ENCODE assay signal across 16 mouse cellular contexts in genomic region chr12:6865916-6866315, GRCm38 (mm10).
A peak's percentile ranks its signal among the peaks of the same experiment; 100 is the strongest.
DNase-seq lines count a peak whose midpoint lies in the region; ATAC-seq lines count a peak whose summit lies in the region.
"Had no signal": no experiment of that assay in that cellular context is flagged by ENCODE, and none has a peak within 500 bp of the region (broad histone marks: within the 10 kb centered on the region; RNA-seq: fewer than 3 reads in every experiment).

No protein-coding gene starts in this region.

- ATAC-seq in cerebellum, adult (ENCODE audit: insufficient number of reproducible peaks, low FRiP score, low TSS enrichment) = no peak
- ATAC-seq: activated CD4-positive, CD25-positive, alpha-beta regulatory T cell, adult 4 months; CD4-positive, CD25-positive, alpha-beta regulatory T cell, adult 4 months; forebrain, embryonic 13.5 days; forebrain, embryonic 15.5 days; forebrain, postnatal 0 days; Patski had no signal

- DNase-seq in adrenal gland, adult 2 months = peak; percentile 3
- DNase-seq in adrenal gland, postnatal 25 days = no peak
- peak; percentile 51 to 59 for DNase-seq in cerebellum, postnatal 10 days
- DNase-seq in left cerebral cortex, postnatal 4 days = peak; percentile 6
- no peak for DNase-seq in left cerebral cortex, adult 8-10 months (ENCODE audit: low spot score in 2 of 2)
- DNase-seq: B cell, adult 2 months; cerebellum, adult 11 months; cerebellum, adult 18-20 months; cerebellum, adult 9-10 months; forebrain, postnatal 0 days had no signal

- intact Hi-C loops in left cerebral cortex, postnatal 4 days (cut with DNase I) = no loop called here

Comparison
In these comparisons a context has a peak if more than half of its experiments do, and no peak if none do; other contexts are left out.
1. DNase-seq: peak in adrenal gland, adult 2 months (single experiment), cerebellum, postnatal 10 days (2 of 2) and left cerebral cortex, postnatal 4 days (single experiment); none in adrenal gland, postnatal 25 days (single experiment) and left cerebral cortex, adult 8-10 months (0 of 2).